Mouse (Mus musculus): ENCODE data around the gene Car9.

The Car9 gene

GRCm38 (mm10) chr4:43562769-43563600 lies 56.2 kb downstream of the Car9 start:
- no peak for DNase-seq (ENCODE audit: low read depth, low spot score)
